Mouse (Mus musculus): ENCODE results near the gene Dock4. TPM values are rescaled to one million over a fixed set of nuclear protein-coding genes. Genes with fewer than 3 reads are reported as not detected.
A peak's percentile ranks its signal among the peaks of the same experiment; 100 is the strongest.

Gene Dock4
- polyA plus RNA-seq, 1 experiment, result 0.56 TPM

GRCm38 (mm10) chr12:40832157-40832556 is 386.4 kb downstream of the Dock4 start:
- TF ChIP-seq POLR2A (IDR thresholded peaks at IDR 0.05; ENCODE audit: control insufficient read depth, low read depth, low read length) (no peak), CTCF (IDR thresholded peaks at IDR 0.05; ENCODE audit: control insufficient read depth, insufficient read depth, insufficient replicate concordance, low read depth, low read length) (no peak)
- Histone ChIP-seq H3K4me3 (ENCODE audit: control insufficient read depth, low read depth, low read length) (no peak overlapping the region), H3K27me3 (ENCODE audit: control insufficient read depth, insufficient read depth, low read length) (no peaks in the 10 kb centered on the region), H3K36me3 (ENCODE audit: control insufficient read depth, insufficient read depth, low read length) (no peaks in the 10 kb centered on the region), H3K27ac (ENCODE audit: control insufficient read depth, insufficient read depth, low read depth, low read length) (no peak overlapping the region), H3K4me1 (ENCODE audit: control insufficient read depth, insufficient read depth, low read length) (no peaks in the 10 kb centered on the region)

GRCm38 (mm10) chr12:40836924-40837323 is 391.2 kb downstream of the Dock4 start:
- Histone ChIP-seq H3K27me3 (ENCODE audit: control insufficient read depth, insufficient read depth, low read length) (no peaks in the 10 kb centered on the region), H3K27ac (ENCODE audit: control insufficient read depth, insufficient read depth, low read depth, low read length) (no peak overlapping the region), H3K4me1 (ENCODE audit: control insufficient read depth, insufficient read depth, low read length) (no peaks in the 10 kb centered on the region), H3K36me3 (ENCODE audit: control insufficient read depth, insufficient read depth, low read length) (no peaks in the 10 kb centered on the region), H3K4me3 (ENCODE audit: control insufficient read depth, low read depth, low read length) (no peak overlapping the region)
- no peak for TF ChIP-seq POLR2A (IDR thresholded peaks at IDR 0.05; ENCODE audit: control insufficient read depth, low read depth, low read length)

GRCm38 (mm10) chr12:40837597-40838337 is 392.0 kb downstream of the Dock4 start:
- TF ChIP-seq CTCF (IDR thresholded peaks at IDR 0.05; ENCODE audit: control insufficient read depth, insufficient read depth, insufficient replicate concordance, low read depth, low read length) (peak; percentile 48; the same call in 1 of the 2 replicates), POLR2A (IDR thresholded peaks at IDR 0.05; ENCODE audit: control insufficient read depth, low read depth, low read length) (no peak)
- Histone ChIP-seq H3K4me1 (ENCODE audit: control insufficient read depth, insufficient read depth, low read length) (no peaks in the 10 kb centered on the region), H3K36me3 (ENCODE audit: control insufficient read depth, insufficient read depth, low read length) (no peaks in the 10 kb centered on the region), H3K27ac (ENCODE audit: control insufficient read depth, insufficient read depth, low read depth, low read length) (no peak overlapping the region), H3K4me3 (ENCODE audit: control insufficient read depth, low read depth, low read length) (no peak overlapping the region; the same call in 1 of the 2 replicates), H3K27me3 (ENCODE audit: control insufficient read depth, insufficient read depth, low read length) (no peaks in the 10 kb centered on the region)

GRCm38 (mm10) chr12:40838338-40838695 is 392.6 kb downstream of the Dock4 start:
- Histone ChIP-seq H3K36me3 (ENCODE audit: control insufficient read depth, insufficient read depth, low read length) (no peaks in the 10 kb centered on the region), H3K4me3 (ENCODE audit: control insufficient read depth, low read depth, low read length) (no peak overlapping the region), H3K27me3 (ENCODE audit: control insufficient read depth, insufficient read depth, low read length) (no peaks in the 10 kb centered on the region), H3K27ac (ENCODE audit: control insufficient read depth, insufficient read depth, low read depth, low read length) (no peak overlapping the region), H3K4me1 (ENCODE audit: control insufficient read depth, insufficient read depth, low read length) (no peaks in the 10 kb centered on the region)
- TF ChIP-seq CTCF (IDR thresholded peaks at IDR 0.05; ENCODE audit: control insufficient read depth, insufficient read depth, insufficient replicate concordance, low read depth, low read length) (no peak), POLR2A (IDR thresholded peaks at IDR 0.05; ENCODE audit: control insufficient read depth, low read depth, low read length) (no peak)

GRCm38 (mm10) chr12:40838940-40839339 is 393.2 kb downstream of the Dock4 start:
- TF ChIP-seq CTCF (IDR thresholded peaks at IDR 0.05; ENCODE audit: control insufficient read depth, insufficient read depth, insufficient replicate concordance, low read depth, low read length) (no peak), POLR2A (IDR thresholded peaks at IDR 0.05; ENCODE audit: control insufficient read depth, low read depth, low read length) (no peak)
- Histone ChIP-seq H3K27me3 (ENCODE audit: control insufficient read depth, insufficient read depth, low read length) (no peaks in the 10 kb centered on the region), H3K27ac (ENCODE audit: control insufficient read depth, insufficient read depth, low read depth, low read length) (no peak overlapping the region)

GRCm38 (mm10) chr12:40839817-40840216 is 394.1 kb downstream of the Dock4 start:
- Histone ChIP-seq H3K4me3 (ENCODE audit: control insufficient read depth, low read depth, low read length) (no peak overlapping the region), H3K27ac (ENCODE audit: control insufficient read depth, insufficient read depth, low read depth, low read length) (no peak overlapping the region), H3K36me3 (ENCODE audit: control insufficient read depth, insufficient read depth, low read length) (no peaks in the 10 kb centered on the region), H3K27me3 (ENCODE audit: control insufficient read depth, insufficient read depth, low read length) (no peaks in the 10 kb centered on the region), H3K4me1 (ENCODE audit: control insufficient read depth, insufficient read depth, low read length) (peaks cover 2% of the 10 kb centered on the region)
- TF ChIP-seq CTCF (IDR thresholded peaks at IDR 0.05; ENCODE audit: control insufficient read depth, insufficient read depth, insufficient replicate concordance, low read depth, low read length) (no peak), POLR2A (IDR thresholded peaks at IDR 0.05; ENCODE audit: control insufficient read depth, low read depth, low read length) (no peak)

More at GRCm38 (mm10) chr12:40838940-40839339, 393.2 kb downstream of the Dock4 start:
- Histone ChIP-seq H3K36me3 (ENCODE audit: control insufficient read depth, insufficient read depth, low read length) (no peaks in the 10 kb centered on the region), H3K4me3 (ENCODE audit: control insufficient read depth, low read depth, low read length) (no peak overlapping the region), H3K4me1 (ENCODE audit: control insufficient read depth, insufficient read depth, low read length) (no peaks in the 10 kb centered on the region)

GRCm38 (mm10) chr12:40842251-40842988 is 396.7 kb downstream of the Dock4 start:
- Histone ChIP-seq H3K27me3 (ENCODE audit: control insufficient read depth, insufficient read depth, low read length) (no peaks in the 10 kb centered on the region), H3K36me3 (ENCODE audit: control insufficient read depth, insufficient read depth, low read length) (no peaks in the 10 kb centered on the region), H3K27ac (ENCODE audit: control insufficient read depth, insufficient read depth, low read depth, low read length) (no peak overlapping the region), H3K4me1 (ENCODE audit: control insufficient read depth, insufficient read depth, low read length) (peaks cover 2% of the 10 kb centered on the region), H3K4me3 (ENCODE audit: control insufficient read depth, low read depth, low read length) (no peak overlapping the region)
- TF ChIP-seq CTCF (IDR thresholded peaks at IDR 0.05; ENCODE audit: control insufficient read depth, insufficient read depth, insufficient replicate concordance, low read depth, low read length) (no peak), POLR2A (IDR thresholded peaks at IDR 0.05; ENCODE audit: control insufficient read depth, low read depth, low read length) (no peak)
